Mouse (Mus musculus): ENCODE measurements around the gene Dip2c. TPM values are rescaled to one million over a fixed set of nuclear protein-coding genes. Genes with fewer than 3 reads are reported as not detected.

Dip2c gene
- polyA plus RNA-seq, 1 experiment from 2014 or later: 7.1 TPM

DNA sequence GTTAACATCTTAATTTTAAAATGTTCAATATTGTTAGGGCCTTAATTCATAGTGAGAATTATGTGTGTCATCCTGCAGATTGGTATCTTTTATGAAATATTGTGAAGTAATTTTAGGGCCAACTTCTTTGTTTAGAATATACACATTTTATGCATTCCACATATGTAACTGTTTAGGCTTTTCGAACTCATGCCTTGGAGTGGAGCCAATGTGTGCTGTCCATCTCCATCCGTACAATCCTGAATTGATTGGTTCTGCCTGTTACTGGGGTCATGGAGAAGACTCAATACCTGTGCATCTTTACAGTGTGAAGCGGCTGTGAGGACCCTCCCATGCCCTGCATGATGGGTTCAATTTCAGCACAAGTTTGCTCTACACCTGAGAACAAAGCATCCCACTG, 416.5 kb downstream of the Dip2c start:
- Histone ChIP-seq H3K36me3 (ENCODE audit: control insufficient read depth, insufficient read depth, low read length) (peaks cover 26% of the 10 kb centered on the region), H3K4me3 (ENCODE audit: low read depth, low read length) (no peak overlapping the region), H3K4me1 (ENCODE audit: control insufficient read depth, insufficient read depth, low read length) (no peaks in the 10 kb centered on the region), H3K9ac (ENCODE audit: low read length) (no peak overlapping the region), H3K4me2 (no peak overlapping the region), H3K27me3 (ENCODE audit: control insufficient read depth, insufficient read depth, low read length) (no peaks in the 10 kb centered on the region), H3K27ac (ENCODE audit: low read depth, low read length) (no peak overlapping the region), H3K9me3 (ENCODE audit: control insufficient read depth, low read length) (no peaks in the 10 kb centered on the region)
- ATAC-seq (ENCODE audit: low FRiP score) (no peak), DNase-seq (ENCODE audit: low spot score, missing footprints) (peak; percentile 72)
- 89% methylated on average over 3 of the region's 3 CpGs for WGBS

GRCm38 (mm10) chr13:9694651-9695050, 418.3 kb downstream of the Dip2c start:
- Histone ChIP-seq H3K9me3 (ENCODE audit: control insufficient read depth, low read length) (no peaks in the 10 kb centered on the region), H3K4me2 (no peak overlapping the region), H3K9ac (ENCODE audit: low read length) (no peak overlapping the region), H3K27ac (ENCODE audit: low read depth, low read length) (no peak overlapping the region), H3K36me3 (ENCODE audit: control insufficient read depth, insufficient read depth, low read length) (peaks cover 16% of the 10 kb centered on the region), H3K4me1 (ENCODE audit: control insufficient read depth, insufficient read depth, low read length) (no peaks in the 10 kb centered on the region), H3K27me3 (ENCODE audit: control insufficient read depth, insufficient read depth, low read length) (no peaks in the 10 kb centered on the region), H3K4me3 (ENCODE audit: low read depth, low read length) (no peak overlapping the region)
- 92% methylated on average over 6 of the region's 6 CpGs for WGBS
- DNase-seq (ENCODE audit: low spot score, missing footprints): peak; percentile 68
- no peak for ATAC-seq (ENCODE audit: low FRiP score)

DNA sequence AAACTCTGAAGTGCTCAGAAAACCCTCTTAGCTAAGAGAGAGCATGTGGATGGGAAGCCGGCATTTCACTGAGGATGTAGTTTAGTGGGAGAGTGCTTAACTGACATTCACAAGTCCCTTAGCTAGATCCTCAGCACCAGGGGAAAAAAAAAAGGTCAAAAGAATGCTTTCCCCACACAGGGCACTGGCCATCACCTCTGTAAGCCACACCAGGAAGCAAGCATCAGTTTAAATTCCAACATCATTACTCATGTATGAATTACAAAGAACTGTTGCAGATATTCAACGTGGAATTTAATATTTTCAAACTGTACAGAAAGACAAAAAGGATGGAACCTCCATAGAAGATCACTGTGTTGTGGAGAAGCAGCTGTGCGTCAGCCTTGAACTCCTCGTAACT, 419.1 kb downstream of the Dip2c start:
- ATAC-seq (ENCODE audit: low FRiP score): no peak
- Histone ChIP-seq H3K9ac (ENCODE audit: low read length) (no peak overlapping the region), H3K27ac (ENCODE audit: low read depth, low read length) (no peak overlapping the region), H3K4me1 (ENCODE audit: control insufficient read depth, insufficient read depth, low read length) (no peaks in the 10 kb centered on the region), H3K4me3 (ENCODE audit: low read depth, low read length) (no peak overlapping the region), H3K9me3 (ENCODE audit: control insufficient read depth, low read length) (no peaks in the 10 kb centered on the region), H3K27me3 (ENCODE audit: control insufficient read depth, insufficient read depth, low read length) (no peaks in the 10 kb centered on the region), H3K36me3 (ENCODE audit: control insufficient read depth, insufficient read depth, low read length) (peaks cover 16% of the 10 kb centered on the region), H3K4me2 (no peak overlapping the region)
- peak; percentile 4 for DNase-seq (ENCODE audit: low spot score, missing footprints)
- WGBS: 88% methylated on average over 4 of the region's 4 CpGs

DNA sequence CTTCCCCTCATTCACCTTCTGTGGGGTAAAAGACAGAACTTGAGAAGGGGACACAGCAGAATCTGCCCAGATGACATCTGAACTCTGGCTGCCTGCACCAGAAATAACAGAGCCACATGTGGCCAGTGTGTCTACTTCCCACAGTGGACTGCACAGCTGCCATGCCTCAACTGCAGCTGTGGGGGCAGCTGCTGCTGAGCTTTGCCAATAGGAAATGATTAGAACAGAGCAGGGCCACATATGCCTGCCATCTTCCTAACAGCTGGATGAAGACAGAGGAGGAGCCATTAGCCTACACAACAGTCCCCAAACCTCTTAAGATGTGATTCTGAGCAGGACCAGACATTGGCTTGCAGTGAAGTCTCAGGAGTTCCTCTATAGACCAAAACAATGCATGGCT, 419.5 kb downstream of the Dip2c start:
- Histone ChIP-seq H3K4me3 (ENCODE audit: low read depth, low read length) (no peak overlapping the region), H3K9me3 (ENCODE audit: control insufficient read depth, low read length) (no peaks in the 10 kb centered on the region), H3K4me1 (ENCODE audit: control insufficient read depth, insufficient read depth, low read length) (no peaks in the 10 kb centered on the region), H3K27me3 (ENCODE audit: control insufficient read depth, insufficient read depth, low read length) (no peaks in the 10 kb centered on the region), H3K9ac (ENCODE audit: low read length) (no peak overlapping the region), H3K4me2 (no peak overlapping the region), H3K27ac (ENCODE audit: low read depth, low read length) (no peak overlapping the region), H3K36me3 (ENCODE audit: control insufficient read depth, insufficient read depth, low read length) (peaks cover 12% of the 10 kb centered on the region)
- ATAC-seq (ENCODE audit: low FRiP score) (no peak), DNase-seq (ENCODE audit: low spot score, missing footprints) (peak; percentile 57)

- no peaks in the 10 kb centered on the region for H3K27me3 ChIP-seq (ENCODE audit: control insufficient read depth, insufficient read depth, low read length)
- no peaks in the 10 kb centered on the region for H3K4me1 ChIP-seq (ENCODE audit: control insufficient read depth, insufficient read depth, low read length)
- H3K9ac ChIP-seq (ENCODE audit: low read length): no peak overlapping the region
- no peak overlapping the region for H3K4me3 ChIP-seq (ENCODE audit: low read depth, low read length)
- H3K9me3 ChIP-seq (ENCODE audit: control insufficient read depth, low read length): no peaks in the 10 kb centered on the region
- H3K27ac ChIP-seq (ENCODE audit: low read depth, low read length): no peak overlapping the region
- ATAC-seq (ENCODE audit: low FRiP score) (no peak), DNase-seq (ENCODE audit: low spot score, missing footprints) (peak; percentile 69)
- H3K36me3 ChIP-seq (ENCODE audit: control insufficient read depth, insufficient read depth, low read length): peaks cover 10% of the 10 kb centered on the region
- 94% methylated on average over 4 of the region's 4 CpGs for WGBS
- no peak overlapping the region for H3K4me2 ChIP-seq
Measured at GRCm38 (mm10) chr13:9697340-9697739, 421.0 kb downstream of the Dip2c start.

GRCm38 (mm10) chr13:9702615-9703235, 426.4 kb downstream of the Dip2c start:
- Histone ChIP-seq H3K9ac (ENCODE audit: low read length) (no peak overlapping the region), H3K27ac (ENCODE audit: low read depth, low read length) (no peak overlapping the region)
- WGBS: 77% methylated on average over 12 of the region's 12 CpGs

GRCm38 (mm10) chr13:9706720-9707119, 430.4 kb downstream of the Dip2c start:
- H3K9ac ChIP-seq (ENCODE audit: low read length): no peak overlapping the region
- peaks cover 2% of the 10 kb centered on the region; the same call in 1 of the 2 replicates for H3K36me3 ChIP-seq (ENCODE audit: control insufficient read depth, insufficient read depth, low read length)
- no peaks in the 10 kb centered on the region for H3K27me3 ChIP-seq (ENCODE audit: control insufficient read depth, insufficient read depth, low read length)
- H3K4me1 ChIP-seq (ENCODE audit: control insufficient read depth, insufficient read depth, low read length): no peaks in the 10 kb centered on the region
- H3K4me2 ChIP-seq: no peak overlapping the region
- H3K9me3 ChIP-seq (ENCODE audit: control insufficient read depth, low read length): no peaks in the 10 kb centered on the region
- DNase-seq (ENCODE audit: low spot score, missing footprints) (no peak), ATAC-seq (ENCODE audit: low FRiP score) (no peak)
- H3K4me3 ChIP-seq (ENCODE audit: low read depth, low read length): no peak overlapping the region
- WGBS: 93% methylated on average over 8 of the region's 8 CpGs
- no peak overlapping the region for H3K27ac ChIP-seq (ENCODE audit: low read depth, low read length)

More at GRCm38 (mm10) chr13:9702615-9703235, 426.4 kb downstream of the Dip2c start:
- H3K9me3 ChIP-seq (ENCODE audit: control insufficient read depth, low read length): no peaks in the 10 kb centered on the region
- no peaks in the 10 kb centered on the region for H3K27me3 ChIP-seq (ENCODE audit: control insufficient read depth, insufficient read depth, low read length)
- no peak for ATAC-seq (ENCODE audit: low FRiP score)
- DNase-seq (ENCODE audit: low spot score, missing footprints): peak; percentile 78
- H3K4me3 ChIP-seq (ENCODE audit: low read depth, low read length): no peak overlapping the region
- no peaks in the 10 kb centered on the region for H3K4me1 ChIP-seq (ENCODE audit: control insufficient read depth, insufficient read depth, low read length)
- H3K4me2 ChIP-seq: no peak overlapping the region
- peaks cover 2% of the 10 kb centered on the region; the same call in 1 of the 2 replicates for H3K36me3 ChIP-seq (ENCODE audit: control insufficient read depth, insufficient read depth, low read length)

- Histone ChIP-seq H3K36me3 (ENCODE audit: control insufficient read depth, insufficient read depth, low read length) (peaks cover 4% of the 10 kb centered on the region; the same call in 1 of the 2 replicates), H3K4me1 (ENCODE audit: control insufficient read depth, insufficient read depth, low read length) (no peaks in the 10 kb centered on the region), H3K27ac (ENCODE audit: low read depth, low read length) (no peak overlapping the region), H3K4me3 (ENCODE audit: low read depth, low read length) (no peak overlapping the region), H3K9ac (ENCODE audit: low read length) (no peak overlapping the region), H3K9me3 (ENCODE audit: control insufficient read depth, low read length) (no peaks in the 10 kb centered on the region), H3K4me2 (no peak overlapping the region), H3K27me3 (ENCODE audit: control insufficient read depth, insufficient read depth, low read length) (no peaks in the 10 kb centered on the region)
- ATAC-seq (ENCODE audit: low FRiP score) (no peak), DNase-seq (ENCODE audit: low spot score, missing footprints) (peak; percentile 72)
- WGBS: 86% methylated on average over 7 of the region's 7 CpGs
Measured at GRCm38 (mm10) chr13:9708433-9709240, 432.3 kb downstream of the Dip2c start.

DNA sequence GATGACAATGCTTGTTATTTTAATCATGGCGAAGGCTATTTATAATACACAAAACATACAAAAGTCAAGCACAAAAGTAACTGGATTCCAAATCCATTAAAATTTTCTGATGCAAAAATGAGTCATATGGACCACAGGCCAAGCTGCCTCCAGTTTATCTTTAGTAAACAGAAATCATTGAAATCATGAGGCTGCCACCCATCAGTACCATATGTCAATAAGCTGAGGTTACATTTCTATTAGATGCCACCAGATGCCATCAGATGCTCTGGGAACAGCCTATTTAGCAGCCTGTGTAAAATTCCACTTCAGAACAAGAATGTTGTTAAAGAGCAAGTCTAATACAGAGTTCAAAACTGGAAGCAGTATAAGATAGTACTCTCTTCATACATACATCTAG, 436.1 kb downstream of the Dip2c start:
- Histone ChIP-seq H3K4me3 (ENCODE audit: low read depth, low read length) (no peak overlapping the region), H3K27ac (ENCODE audit: low read depth, low read length) (no peak overlapping the region), H3K4me2 (no peak overlapping the region), H3K36me3 (ENCODE audit: control insufficient read depth, insufficient read depth, low read length) (peaks cover 3% of the 10 kb centered on the region; the same call in 1 of the 2 replicates), H3K27me3 (ENCODE audit: control insufficient read depth, insufficient read depth, low read length) (no peaks in the 10 kb centered on the region), H3K4me1 (ENCODE audit: control insufficient read depth, insufficient read depth, low read length) (no peaks in the 10 kb centered on the region), H3K9ac (ENCODE audit: low read length) (no peak overlapping the region), H3K9me3 (ENCODE audit: control insufficient read depth, low read length) (no peaks in the 10 kb centered on the region)
- DNase-seq (ENCODE audit: low spot score, missing footprints) (no peak), ATAC-seq (ENCODE audit: low FRiP score) (no peak)
- WGBS: 93% methylated on average over 1 of the region's 1 CpGs

Measured in midbrain, embryonic 11.5 days (tissue).